Mouse (Mus musculus): Measurements from ENCODE around the gene Ahdc1. TPM values are rescaled to one million over a fixed set of nuclear protein-coding genes. Genes with fewer than 3 reads are reported as not detected.

The Ahdc1 gene
- total and polyA plus RNA-seq, 3 experiments = 1.6 to 19.9 (median 8.4) TPM

GRCm38 (mm10) chr4:133026272-133026671 lies 15.2 kb downstream of the Ahdc1 start:
- no peaks in the 10 kb centered on the region for H3K27me3 ChIP-seq (replicated peaks)
- no peak overlapping the region for H3K4me2 ChIP-seq (ENCODE audit: insufficient read depth, low read depth, poor library complexity, severe bottlenecking)
- H3K36me3 ChIP-seq (replicated peaks in 1 of 2; ENCODE audit: control insufficient read depth in 1 of 2, insufficient read depth in 1 of 2, low read length in 1 of 2) = peaks cover 2 to 80% of the 10 kb centered on the region in 2 experiments
- H3K4me1 ChIP-seq (ENCODE audit: control insufficient read depth in 1 of 2, insufficient read depth in 2 of 2) = peaks cover 7 to 71% of the 10 kb centered on the region in 2 experiments; a peak in 3 of 4 replicates
- DNase-seq (ENCODE audit: extremely low read depth) = no peak
- dilution Hi-C loops (cut with MboI; ENCODE audit: extremely low pct_ligation_motif_present, extremely low pct_unique_long_range_greater_than_20kb, low sequenced_read_pairs) (no loop called here), in situ Hi-C loops (cut with MboI; ENCODE audit: low pct_ligation_motif_present, low pct_unique_long_range_greater_than_20kb, low sequenced_read_pairs) (no loop called here)
- no peak for TF ChIP-seq SIN3A (IDR thresholded peaks at IDR 0.05; ENCODE audit: low read length)
- no peak for TF ChIP-seq RCOR1 (conservative IDR thresholded peaks at IDR 0.05; ENCODE audit: low read depth, low read length)
- no peak for TF ChIP-seq POLR2A (IDR thresholded peaks at IDR 0.05; ENCODE audit: low read depth, low read length)
- TF ChIP-seq CTCF (conservative IDR thresholded peaks at IDR 0.05 in 1 of 2, IDR thresholded peaks at IDR 0.05 in 1 of 2; ENCODE audit: low read depth in 2 of 2, low read length in 2 of 2) = no peak
- TF ChIP-seq HCFC1 (IDR thresholded peaks at IDR 0.05; ENCODE audit: low read depth, low read length) = no peak
- TF ChIP-seq MAZ (IDR thresholded peaks at IDR 0.05; ENCODE audit: low read depth, low read length) = no peak
- H3K79me2 ChIP-seq (replicated peaks; ENCODE audit: control insufficient read depth, extremely low read depth, insufficient read depth, poor library complexity, severe bottlenecking) = no peaks in the 10 kb centered on the region
- no peak overlapping the region for H3K9ac ChIP-seq (ENCODE audit: insufficient read depth, low read depth)
- no peak overlapping the region for H3K4me3 ChIP-seq (replicated peaks in 1 of 3; ENCODE audit: low read depth in 2 of 3, low read length in 2 of 3, poor library complexity in 1 of 3)
- H3K9me3 ChIP-seq (replicated peaks; ENCODE audit: low read length) = no peaks in the 10 kb centered on the region
- H3K27ac ChIP-seq (ENCODE audit: insufficient read depth, low read depth) = no peak overlapping the region

- Histone ChIP-seq H3K4me3 (replicated peaks in 1 of 3; ENCODE audit: low read depth in 2 of 3, low read length in 2 of 3, poor library complexity in 1 of 3) (no peak overlapping the region), H3K27ac (ENCODE audit: insufficient read depth, low read depth) (no peak overlapping the region), H3K9me3 (replicated peaks; ENCODE audit: low read length) (no peaks in the 10 kb centered on the region), H3K79me2 (replicated peaks; ENCODE audit: control insufficient read depth, extremely low read depth, insufficient read depth, poor library complexity, severe bottlenecking) (no peaks in the 10 kb centered on the region), H3K36me3 (replicated peaks in 1 of 2; ENCODE audit: control insufficient read depth in 1 of 2, insufficient read depth in 1 of 2, low read length in 1 of 2) (peaks cover 2 to 85% of the 10 kb centered on the region in 2 experiments), H3K27me3 (replicated peaks) (no peaks in the 10 kb centered on the region), H3K9ac (ENCODE audit: insufficient read depth, low read depth) (no peak overlapping the region), H3K4me2 (ENCODE audit: insufficient read depth, low read depth, poor library complexity, severe bottlenecking) (no peak overlapping the region), H3K4me1 (ENCODE audit: control insufficient read depth in 1 of 2, insufficient read depth in 2 of 2) (peaks cover 4 to 65% of the 10 kb centered on the region in 2 experiments; a peak in 3 of 4 replicates)
- dilution Hi-C loops (cut with MboI; ENCODE audit: extremely low pct_ligation_motif_present, extremely low pct_unique_long_range_greater_than_20kb, low sequenced_read_pairs) (no loop called here), in situ Hi-C loops (cut with MboI; ENCODE audit: low pct_ligation_motif_present, low pct_unique_long_range_greater_than_20kb, low sequenced_read_pairs) (no loop called here)
- DNase-seq (ENCODE audit: extremely low read depth) = no peak
- TF ChIP-seq MAX (IDR thresholded peaks at IDR 0.05; ENCODE audit: low read length) (no peak), POLR2AphosphoS2 (IDR thresholded peaks at IDR 0.05; ENCODE audit: low read depth, low read length) (no peak), MEF2A (IDR thresholded peaks at IDR 0.05; ENCODE audit: borderline replicate concordance, low read depth, low read length) (no peak), GABPA (IDR thresholded peaks at IDR 0.05; ENCODE audit: insufficient replicate concordance, low read depth, low read length) (no peak), POLR2A (IDR thresholded peaks at IDR 0.05; ENCODE audit: low read depth, low read length) (no peak), MYC (IDR thresholded peaks at IDR 0.05; ENCODE audit: low read depth, low read length) (no peak), EP300 (IDR thresholded peaks at IDR 0.05; ENCODE audit: low read length) (no peak), USF1 (IDR thresholded peaks at IDR 0.05; ENCODE audit: low read depth, low read length) (no peak), IRF4 (IDR thresholded peaks at IDR 0.05; ENCODE audit: low read depth, low read length) (no peak), ETS1 (conservative IDR thresholded peaks at IDR 0.05; ENCODE audit: low read depth, low read length) (no peak), E2F4 (IDR thresholded peaks at IDR 0.05; ENCODE audit: insufficient replicate concordance, low read depth, low read length) (no peak)
Observed at GRCm38 (mm10) chr4:133026826-133027375, 15.8 kb downstream of the Ahdc1 start.
